ENCODE assay signal across 12 mouse cellular contexts in the genomic region with DNA sequence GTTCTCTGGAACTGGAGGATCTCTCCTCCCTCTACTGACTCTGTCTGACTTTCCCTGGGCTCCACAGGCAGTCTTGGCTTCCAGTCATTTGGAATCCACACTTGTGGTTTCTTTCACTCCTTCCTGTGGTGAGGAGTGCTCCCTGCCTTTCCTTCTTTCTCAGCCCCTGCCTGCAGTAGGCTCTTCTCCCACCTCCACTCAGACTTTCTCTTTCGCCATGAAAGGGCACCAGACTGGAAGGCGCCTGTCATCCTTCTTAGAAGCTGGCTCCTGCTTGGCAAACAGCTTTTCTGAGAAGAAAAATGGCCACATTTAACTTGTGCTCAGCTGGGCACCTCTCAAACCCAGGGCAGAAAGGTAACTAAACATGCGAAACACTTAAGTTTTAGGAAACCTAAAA.
A peak's percentile ranks its signal among the peaks of the same experiment; 100 is the strongest.
DNase-seq lines count a peak whose midpoint lies in the region; ATAC-seq and TF ChIP-seq lines count a peak whose summit lies in the region.
"Had no signal": no experiment of that assay in that cellular context is flagged by ENCODE, and none has a peak within 500 bp of the region (broad histone marks: within the 10 kb centered on the region; RNA-seq: fewer than 3 reads in every experiment).

No protein-coding gene starts in this region.

- peak overlapping the region; percentile 75 for H3K27ac ChIP-seq in forebrain, embryonic 11.5 days (ENCODE audit: low read depth, low read length)
- H3K27ac ChIP-seq in limb, embryonic 13.5 days: no peak overlapping the region
- H3K27ac ChIP-seq in left cerebral cortex, adult 2 months: no peak overlapping the region; the same call in 1 of the 2 replicates
- H3K27ac ChIP-seq: heart, embryonic 13.5 days had no signal

- peaks cover 4% of the 10 kb centered on the region for H3K4me1 ChIP-seq in forebrain, embryonic 11.5 days (replicated peaks; ENCODE audit: control insufficient read depth, insufficient read depth, low read length)
- peaks cover 16% of the 10 kb centered on the region for H3K4me1 ChIP-seq in limb, embryonic 13.5 days

- no peak; the same call in 1 of the 2 replicates for TF ChIP-seq CTCF in left cerebral cortex, adult 2 months (IDR thresholded peaks at IDR 0.05)

- H3K4me2 ChIP-seq in forebrain, embryonic 11.5 days (ENCODE audit: low read depth, low read length, severe bottlenecking): no peak overlapping the region
- no peak overlapping the region for H3K4me2 ChIP-seq in limb, embryonic 13.5 days (replicated peaks)
- H3K4me2 ChIP-seq: heart, embryonic 13.5 days had no signal

- H3K9ac ChIP-seq in forebrain, embryonic 11.5 days (ENCODE audit: low read length): no peak overlapping the region
- H3K9ac ChIP-seq in limb, embryonic 13.5 days: no peak overlapping the region
- H3K9ac ChIP-seq: heart, embryonic 13.5 days had no signal

- no peaks in the 10 kb centered on the region for H3K36me3 ChIP-seq in forebrain, embryonic 11.5 days (ENCODE audit: control insufficient read depth, insufficient read depth, low read length)
- H3K36me3 ChIP-seq in limb, embryonic 13.5 days: no peaks in the 10 kb centered on the region

- H3K4me3 ChIP-seq in forebrain, embryonic 11.5 days (ENCODE audit: low read depth, low read length): no peak overlapping the region
- no peak overlapping the region for H3K4me3 ChIP-seq in limb, embryonic 13.5 days
- no peak overlapping the region for H3K4me3 ChIP-seq in left cerebral cortex, adult 2 months
- H3K4me3 ChIP-seq: erythroblast, embryonic 14.5 days; heart, embryonic 13.5 days; megakaryocyte, embryonic 14.5 days had no signal

- no peaks in the 10 kb centered on the region for H3K9me3 ChIP-seq in forebrain, embryonic 11.5 days (ENCODE audit: control insufficient read depth, low read length)
- no peaks in the 10 kb centered on the region for H3K9me3 ChIP-seq in limb, embryonic 13.5 days
- H3K9me3 ChIP-seq: heart, embryonic 13.5 days; megakaryocyte, embryonic 14.5 days had no signal

- peak; percentile 45; the same call in 1 of the 2 replicates for ATAC-seq in forebrain, embryonic 11.5 days (replicated peaks; ENCODE audit: low FRiP score)
- 0 out of 2 replicates have a peak, but pooled peaks have one; percentile 48 for ATAC-seq in limb, embryonic 13.5 days (ENCODE audit: low FRiP score, low read depth)
- no peak for ATAC-seq in activated CD4-positive, CD25-positive, alpha-beta regulatory T cell, adult 4 months

- no peaks in the 10 kb centered on the region for H3K27me3 ChIP-seq in forebrain, embryonic 11.5 days (ENCODE audit: control insufficient read depth, insufficient read depth, low read length)
- no peaks in the 10 kb centered on the region for H3K27me3 ChIP-seq in limb, embryonic 13.5 days
- H3K27me3 ChIP-seq: heart, embryonic 13.5 days; megakaryocyte, embryonic 14.5 days had no signal

- intact Hi-C loops in left cerebral cortex, adult 2 months (cut with DNase I): no loop called here

- WGBS in forebrain, embryonic 11.5 days: 51% methylated on average over 3 of the region's 3 CpGs
- WGBS in limb, embryonic 13.5 days: 48% methylated on average over 3 of the region's 3 CpGs

- DNase-seq in 3134 (ENCODE audit: extremely low read depth, insufficient read length, low spot score) (peak; percentile 71), R1 (ENCODE audit: low read depth, low spot score) (peak; percentile 20)
- no peak for DNase-seq in forebrain, embryonic 11.5 days (ENCODE audit: low spot score)
- DNase-seq in heart, postnatal 4 days: no peak
- DNase-seq in left cerebral cortex, adult 2 months (ENCODE audit: extremely low spot score in 1 of 2, low spot score in 2 of 2): no peak
- no peak for DNase-seq in left cerebral cortex, adult 9 months (ENCODE audit: low spot score in 2 of 2)
- DNase-seq: kidney, adult 8-10 months had no signal

Comparison
In these comparisons a context has a peak if more than half of its experiments do, and no peak if none do; other contexts are left out.
1. DNase-seq: peak in 3134 (single experiment) and R1 (single experiment); none in forebrain, embryonic 11.5 days (single experiment), heart, postnatal 4 days (single experiment), left cerebral cortex, adult 2 months (0 of 2) and left cerebral cortex, adult 9 months (0 of 2).